Mouse (Mus musculus): Measurements from ENCODE around the gene Tyrp1.

Tyrp1 gene

DNA sequence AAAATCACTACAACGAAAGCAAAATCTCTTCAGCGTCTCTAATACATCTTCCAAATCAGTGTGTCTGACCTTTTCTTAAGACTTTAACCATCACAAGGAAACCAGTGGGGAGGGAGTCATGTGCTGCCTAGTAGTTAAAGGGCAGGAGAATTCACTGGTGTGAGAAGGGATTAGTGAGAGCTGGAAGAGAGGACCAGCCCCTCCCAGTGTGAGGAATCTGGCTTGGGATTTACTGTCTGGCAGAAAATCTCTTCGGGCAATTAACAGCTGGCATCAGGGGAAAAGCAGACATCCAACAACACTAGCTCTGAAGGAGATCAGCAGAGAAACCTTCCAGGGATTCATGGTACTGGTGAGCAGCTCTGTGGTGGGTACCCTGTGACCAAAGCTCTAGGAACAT lies at the start of gene Tyrp1:
Tyrp1 (plus strand) TSS at position 74 of the 400 bp plus-strand sequence.
- DNase-seq (ENCODE audit: low read depth, low spot score) = no peak

DNA sequence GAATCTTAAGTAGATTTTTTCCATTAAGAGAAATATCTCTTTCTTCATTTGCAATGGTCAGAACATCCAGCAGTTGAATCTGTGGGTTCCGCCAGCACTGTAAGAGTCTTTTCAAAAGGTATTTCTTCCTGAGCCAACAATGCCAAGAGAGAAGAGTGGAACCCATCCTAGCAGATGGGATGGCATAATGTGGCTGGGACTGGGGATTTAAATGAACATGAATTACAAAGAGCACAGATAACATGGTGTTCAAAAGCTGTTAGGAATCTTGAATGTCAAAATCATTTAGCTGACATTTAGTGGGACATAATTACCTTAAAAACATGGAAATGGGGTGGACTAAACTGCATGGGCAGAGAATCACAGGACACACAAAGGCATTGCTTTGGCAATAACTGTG lies 45.6 kb upstream of the Tyrp1 start:
- no peak for DNase-seq (ENCODE audit: low read depth, low spot score)

DNA sequence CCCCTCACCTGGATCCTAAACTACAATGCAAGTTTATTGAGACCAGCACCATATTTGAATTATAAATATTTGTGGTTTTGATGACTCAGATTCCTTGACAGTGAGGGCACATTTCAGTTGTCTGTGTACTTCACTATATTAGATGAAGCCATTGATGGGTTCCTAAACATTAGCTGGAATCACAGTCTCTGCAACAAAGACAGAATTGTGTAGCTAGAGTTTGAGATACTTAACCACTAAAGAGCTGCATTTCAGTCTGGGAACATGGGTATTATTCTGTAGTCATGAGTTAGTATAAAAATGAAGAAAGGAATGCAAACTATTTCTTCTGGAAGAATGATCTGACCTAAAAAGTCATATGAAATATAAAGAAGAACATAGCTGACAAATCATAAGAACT lies 14.4 kb upstream of the Tyrp1 start:
- DNase-seq (ENCODE audit: low read depth, low spot score) = no peak

DNA sequence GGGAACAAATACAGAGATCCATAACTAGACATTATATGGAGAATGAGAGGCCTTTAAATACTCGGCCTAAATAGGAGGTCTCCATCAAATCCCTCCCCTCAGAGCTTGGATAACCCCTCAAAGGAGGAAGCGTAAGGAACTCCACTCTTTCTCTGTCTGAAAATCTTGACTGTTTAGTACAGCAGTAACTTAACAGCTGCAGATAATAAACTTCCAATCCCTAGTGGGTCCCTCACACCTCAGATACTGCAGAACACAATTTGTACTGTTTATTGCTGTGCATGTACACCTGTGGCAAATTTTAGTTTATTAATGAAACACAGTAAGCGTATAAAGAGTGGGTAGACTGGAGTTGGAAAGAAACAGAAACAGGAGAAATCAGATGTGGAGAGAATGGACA lies 12.0 kb upstream of the Tyrp1 start:
- no peak for DNase-seq (ENCODE audit: low read depth, low spot score)

DNA sequence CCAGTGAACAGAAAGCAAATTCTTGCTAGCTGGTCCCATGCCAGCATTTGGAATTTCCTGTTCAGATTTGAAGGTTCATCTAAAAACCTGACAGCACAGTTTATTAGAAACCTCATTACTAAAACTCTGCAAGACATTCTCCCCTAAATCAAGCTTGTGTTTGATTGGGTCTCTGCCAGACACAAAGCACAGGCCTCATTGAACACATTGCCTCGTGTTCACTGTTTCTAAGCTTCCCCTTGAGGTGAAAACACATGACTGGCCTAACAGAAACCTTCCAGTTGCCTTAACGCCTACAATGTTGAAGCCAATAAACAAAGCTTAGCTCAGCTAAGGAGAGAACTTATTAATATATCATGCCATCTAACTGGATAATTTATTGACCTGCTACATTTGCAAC lies 5.7 kb upstream of the Tyrp1 start:
- no peak for DNase-seq (ENCODE audit: low read depth, low spot score)

DNA sequence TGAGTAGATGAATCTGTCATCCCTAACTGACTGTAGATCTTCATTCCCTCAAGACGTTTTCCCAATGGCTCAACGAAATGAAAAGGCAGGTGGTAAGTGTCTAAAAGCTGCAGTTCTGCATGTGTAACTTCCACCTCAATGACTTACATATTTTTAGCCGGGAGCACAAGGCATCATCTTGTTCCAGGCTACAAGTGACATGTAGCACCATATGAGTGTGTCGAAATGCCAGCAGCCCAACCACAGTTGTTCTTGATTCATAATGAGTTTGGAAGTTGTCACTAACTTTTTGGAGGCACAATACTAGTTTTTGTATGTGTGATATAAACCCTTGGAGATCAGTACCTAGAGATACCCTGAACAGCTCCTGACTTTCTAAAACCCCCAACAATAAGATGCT lies 5.4 kb downstream of the Tyrp1 start:
- DNase-seq (ENCODE audit: low read depth, low spot score) = no peak

DNA sequence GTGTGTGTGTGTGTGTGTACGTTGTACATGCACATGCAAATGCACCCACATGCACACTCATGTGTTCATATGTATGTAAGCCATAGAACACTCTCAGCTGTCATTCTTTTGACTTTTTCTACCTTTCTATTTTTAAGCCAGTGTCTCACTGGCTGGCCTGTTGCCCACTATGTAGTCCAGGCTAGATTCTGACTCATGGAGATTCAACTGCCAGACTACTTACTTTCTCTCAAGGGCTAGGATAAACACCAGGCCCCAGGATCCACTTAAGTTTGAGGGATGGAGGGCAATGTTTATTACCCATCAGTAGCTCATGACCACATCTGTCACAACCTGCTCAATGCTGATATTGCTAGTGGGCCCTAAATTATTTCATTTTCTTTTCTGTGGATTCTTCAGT lies 8.1 kb downstream of the Tyrp1 start:
- DNase-seq (ENCODE audit: low read depth, low spot score) = no peak

DNA sequence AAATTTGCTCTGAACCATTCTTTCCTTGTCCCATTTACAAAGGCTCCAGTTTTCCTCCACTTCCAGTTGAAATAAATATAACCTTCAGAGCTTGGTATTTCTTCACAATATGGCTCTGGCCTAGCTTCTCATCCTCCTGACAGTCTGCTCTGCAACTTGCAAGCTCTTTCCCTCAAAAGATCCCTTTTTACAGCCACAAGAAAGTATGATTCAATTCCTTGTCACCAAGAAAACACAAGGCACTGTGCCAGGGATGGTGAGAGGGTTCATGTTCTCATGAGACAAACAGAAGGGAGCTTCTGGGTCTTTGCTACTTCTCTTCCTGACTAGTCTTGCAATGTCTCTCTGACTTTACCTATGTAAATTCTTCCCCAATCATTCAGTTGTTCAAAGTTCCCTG lies 9.8 kb downstream of the Tyrp1 start:
- DNase-seq (ENCODE audit: low read depth, low spot score) = no peak

DNA sequence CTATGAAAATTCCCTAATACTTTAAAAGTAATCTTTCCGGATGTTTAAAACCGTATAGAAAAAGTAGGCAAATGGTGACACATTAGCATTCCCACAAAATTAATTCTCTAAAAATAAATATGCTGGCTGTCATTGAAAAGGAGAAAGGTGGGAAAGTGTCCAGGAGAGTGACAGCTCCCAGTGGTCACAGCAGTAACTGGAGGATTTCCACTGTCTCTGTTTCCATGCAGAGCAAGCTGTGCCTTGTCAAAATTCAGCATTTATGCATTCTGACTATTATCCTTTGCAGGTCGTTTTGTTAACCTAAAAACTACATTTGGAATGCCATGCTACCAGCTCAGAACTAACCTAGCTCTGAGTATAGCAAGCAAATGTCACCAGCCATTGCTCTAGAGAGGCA lies 12.1 kb downstream of the Tyrp1 start:
- DNase-seq (ENCODE audit: low read depth, low spot score) = no peak

DNA sequence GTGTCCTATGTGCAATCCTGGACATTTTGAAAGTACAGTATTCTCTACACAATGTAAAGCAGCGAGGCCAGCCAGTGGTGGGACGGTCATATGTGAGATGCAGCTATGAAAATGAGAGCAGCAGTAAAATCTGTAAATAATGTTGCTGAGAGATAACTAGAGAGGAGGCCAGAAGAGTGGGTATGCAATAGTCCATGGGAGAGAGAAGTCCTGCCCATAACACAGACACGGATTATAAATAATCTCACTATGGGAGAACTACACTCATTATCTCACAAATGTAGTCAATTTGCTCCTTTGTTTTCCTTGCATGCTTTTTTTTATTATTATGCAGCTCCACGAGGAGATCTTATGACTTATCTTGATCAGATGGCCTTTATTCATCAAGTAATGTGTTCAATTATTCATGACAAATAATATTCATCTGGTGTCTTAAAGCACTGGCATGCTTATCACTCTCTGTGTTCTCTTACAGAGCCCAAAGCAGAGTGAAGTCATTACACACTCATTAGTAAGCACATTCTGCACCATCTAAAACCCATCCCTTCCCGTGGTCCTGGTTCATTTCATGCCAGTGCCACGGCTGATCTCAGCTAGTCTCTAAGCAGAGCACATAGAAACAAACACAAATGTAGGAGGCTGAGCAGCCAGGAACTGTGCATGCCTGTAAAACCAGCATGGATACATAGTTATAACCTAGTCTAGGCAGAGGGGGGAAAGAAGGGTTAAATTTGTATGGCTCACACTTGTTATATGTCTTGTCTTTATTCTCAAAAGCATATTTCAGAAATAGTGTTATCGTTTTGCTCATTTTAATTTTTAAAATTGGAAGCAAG lies 18.9 kb downstream of the Tyrp1 start:
- no peak for DNase-seq (ENCODE audit: low read depth, low spot score)

DNA sequence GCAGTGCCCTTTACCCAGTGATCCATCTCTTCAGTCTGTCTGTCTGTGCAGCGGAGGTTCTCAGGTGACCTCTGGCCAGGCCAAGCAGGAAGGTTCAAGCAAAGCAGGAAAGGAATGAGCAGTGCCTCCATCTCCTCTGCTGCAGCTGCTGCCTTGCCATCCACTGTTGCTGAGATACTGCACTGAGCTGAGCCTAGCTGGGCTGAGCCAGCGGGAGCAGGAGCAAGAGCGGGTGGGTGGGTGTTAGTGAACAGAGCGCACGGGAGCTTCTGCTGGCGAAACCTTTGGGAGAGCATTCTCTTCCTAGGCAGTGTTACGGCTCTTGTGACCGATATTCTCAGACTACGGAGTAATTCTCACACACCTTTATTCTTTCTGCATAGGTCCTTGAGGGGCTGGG lies 21.6 kb downstream of the Tyrp1 start:
- no peak for DNase-seq (ENCODE audit: low read depth, low spot score)

DNA sequence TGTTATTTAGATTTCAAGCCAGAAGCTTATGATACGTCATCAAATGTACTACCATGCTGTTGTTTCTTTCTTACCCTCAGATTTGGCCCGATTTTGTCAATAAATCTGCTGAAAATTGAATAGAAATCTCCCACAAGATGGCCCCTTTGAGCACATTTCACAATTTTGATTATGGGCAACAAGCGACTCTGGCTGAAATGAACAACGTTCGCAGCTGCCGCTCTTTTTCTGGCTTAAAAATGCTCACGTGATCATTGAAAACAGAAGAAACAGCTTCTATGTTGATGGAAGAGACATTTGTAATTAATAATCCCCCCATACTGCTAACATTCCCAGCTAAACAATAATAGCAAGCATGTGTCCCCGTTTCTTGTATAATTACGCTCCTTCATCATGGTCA lies 29.0 kb downstream of the Tyrp1 start:
- DNase-seq (ENCODE audit: low read depth, low spot score) = no peak

DNA sequence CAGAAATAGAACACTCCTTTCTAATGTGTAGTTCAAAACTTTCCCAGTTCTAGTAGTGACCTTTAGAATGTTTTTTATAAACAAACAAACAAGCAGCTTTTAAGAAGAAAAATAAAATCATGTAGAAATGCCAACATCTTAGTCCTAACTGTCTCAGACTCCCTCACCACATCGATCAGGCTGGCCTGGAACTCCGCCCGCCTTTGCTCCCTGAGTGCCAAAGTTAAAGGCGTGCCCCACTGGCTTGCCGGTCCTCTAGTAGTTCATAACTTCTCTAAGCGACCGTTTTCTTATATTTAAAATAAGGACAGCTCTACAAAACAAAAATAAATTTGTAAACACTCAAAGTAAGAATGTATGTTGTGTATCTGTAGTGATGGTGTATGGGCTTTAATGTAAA lies 30.0 kb downstream of the Tyrp1 start:
- DNase-seq (ENCODE audit: low read depth, low spot score) = no peak

DNA sequence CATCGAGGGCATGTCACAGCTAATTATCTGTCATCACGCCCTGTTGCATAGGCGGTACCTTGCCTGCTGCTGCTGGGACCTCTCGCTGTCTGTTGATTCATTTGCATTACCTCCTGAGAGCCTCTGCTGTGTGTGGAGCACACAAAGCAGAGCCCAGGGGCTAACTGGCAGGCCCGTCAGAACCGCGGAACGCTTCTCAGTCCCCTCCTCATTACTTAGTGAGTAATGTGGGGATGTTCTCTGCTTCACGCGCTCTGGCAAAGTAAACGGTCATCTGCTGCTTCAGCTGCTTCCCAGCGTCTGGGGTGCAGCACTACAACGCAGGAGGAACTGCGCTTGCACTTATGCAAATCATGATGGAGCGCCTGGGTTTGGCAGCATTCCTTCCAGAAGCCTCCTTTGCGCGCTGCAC lies 30.6 kb downstream of the Tyrp1 start:
- DNase-seq (ENCODE audit: low read depth, low spot score) = peak; percentile 59

DNA sequence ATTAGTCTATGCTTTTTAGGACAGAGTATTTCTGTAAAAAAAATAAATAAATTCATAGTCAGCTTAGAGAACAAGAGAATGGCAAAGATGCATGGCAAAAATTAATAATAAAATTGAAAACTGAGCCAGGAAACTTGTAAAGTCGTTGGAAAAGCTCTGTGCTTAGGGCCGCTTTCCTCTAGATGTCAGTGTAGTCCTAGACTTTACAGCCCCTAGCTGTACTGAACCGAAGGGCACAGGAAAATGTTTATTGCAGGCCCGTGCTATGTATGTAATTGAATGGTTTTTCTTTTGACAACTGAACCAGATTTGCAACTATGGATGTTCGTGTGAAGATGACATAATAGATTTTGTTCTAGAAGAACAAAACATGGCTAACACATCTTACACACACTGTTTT lies 32.1 kb downstream of the Tyrp1 start:
- peak; percentile 27 for DNase-seq (ENCODE audit: low read depth, low spot score)

DNA sequence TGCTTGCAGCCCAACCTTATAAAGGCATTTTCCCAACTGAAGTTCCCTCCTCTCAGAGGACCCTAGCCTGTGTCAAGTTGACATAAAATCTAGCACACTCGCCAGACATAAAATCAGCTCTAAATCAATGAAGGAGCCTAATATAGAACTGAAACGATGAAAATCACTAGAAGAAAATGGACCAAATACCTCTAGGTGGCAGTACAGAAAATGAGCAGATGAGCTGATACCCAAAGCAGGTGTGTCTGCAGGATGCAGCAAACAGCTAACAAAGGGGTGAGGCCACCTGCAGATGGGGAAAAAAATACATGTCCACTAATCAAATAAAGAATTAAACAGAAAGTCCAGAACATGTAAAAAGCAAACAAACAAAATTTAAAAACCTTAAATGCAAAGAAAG lies 35.7 kb downstream of the Tyrp1 start:
- no peak for DNase-seq (ENCODE audit: low read depth, low spot score)

DNA sequence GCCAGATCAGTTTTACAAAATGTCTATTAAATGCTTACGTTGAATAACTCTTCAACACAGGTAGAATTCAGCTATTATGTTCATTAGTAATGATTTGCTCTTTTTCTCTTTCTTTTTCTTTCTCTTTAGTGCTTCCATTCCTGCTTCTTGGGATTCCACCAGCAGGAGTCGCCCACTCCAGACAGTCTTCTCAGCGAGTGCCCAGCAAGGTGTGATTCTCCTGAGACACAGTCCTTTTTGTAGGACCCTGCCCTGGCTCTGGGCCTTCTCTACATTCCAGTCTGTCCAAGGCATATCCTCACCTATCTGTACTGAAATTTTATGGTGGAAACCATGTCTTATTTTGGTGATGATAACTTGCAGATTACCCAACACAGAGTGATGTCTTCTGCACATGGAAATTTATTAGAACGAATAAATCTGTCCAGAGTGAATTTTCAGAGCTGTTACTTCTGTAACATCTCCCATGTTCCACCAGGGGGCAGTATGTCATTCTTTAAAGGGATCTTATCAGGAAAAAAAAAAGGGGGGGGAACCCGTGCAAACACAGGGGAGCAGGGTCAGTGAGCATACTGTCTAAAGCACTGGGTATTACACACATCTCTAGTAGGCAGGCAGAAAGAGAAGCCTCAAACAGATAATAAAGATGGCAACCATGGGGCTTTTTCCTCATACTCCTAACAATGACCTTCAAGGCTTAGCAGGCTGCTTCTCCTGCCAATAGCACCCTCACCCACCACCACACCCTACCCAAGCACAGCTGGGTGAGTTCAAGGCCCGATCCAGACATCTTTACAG lies 39.1 kb downstream of the Tyrp1 start:
- DNase-seq (ENCODE audit: low read depth, low spot score) = peak; percentile 61

DNA sequence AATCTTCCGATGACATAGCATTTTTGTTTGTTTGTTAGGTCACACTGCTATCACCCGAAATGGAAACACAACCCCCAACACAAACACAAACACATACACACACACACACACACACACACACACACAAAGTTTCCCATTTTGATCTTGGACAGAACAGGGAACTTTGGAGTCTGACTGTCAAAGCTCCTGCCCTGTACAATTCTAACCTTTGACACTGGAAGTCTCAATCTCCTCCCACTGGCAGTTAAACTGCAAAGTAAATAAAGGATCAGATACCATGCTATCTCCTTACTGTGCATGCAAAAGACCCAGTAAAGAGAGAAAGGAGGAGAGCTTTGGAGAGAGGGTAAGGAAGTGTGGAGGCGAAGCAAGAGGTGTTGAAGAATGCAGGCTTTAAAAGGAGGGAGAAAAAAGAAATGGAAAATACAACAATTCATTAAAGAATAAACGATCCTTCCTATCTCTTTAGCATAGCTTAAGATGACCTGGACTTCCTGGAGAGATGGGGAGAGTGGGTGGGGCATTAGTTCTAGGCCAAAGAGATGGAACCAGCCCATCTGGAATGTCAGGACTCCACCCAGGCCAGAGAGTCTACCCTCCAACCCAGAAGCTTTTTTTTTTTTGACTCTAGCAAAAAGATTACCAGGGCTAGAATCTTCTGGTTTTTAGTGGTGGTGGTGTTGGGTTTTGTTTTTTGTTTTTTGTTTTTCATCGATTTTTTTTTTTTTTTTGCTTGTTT lies 40.4 kb downstream of the Tyrp1 start:
- peak; percentile 19 for DNase-seq (ENCODE audit: low read depth, low spot score)

DNA sequence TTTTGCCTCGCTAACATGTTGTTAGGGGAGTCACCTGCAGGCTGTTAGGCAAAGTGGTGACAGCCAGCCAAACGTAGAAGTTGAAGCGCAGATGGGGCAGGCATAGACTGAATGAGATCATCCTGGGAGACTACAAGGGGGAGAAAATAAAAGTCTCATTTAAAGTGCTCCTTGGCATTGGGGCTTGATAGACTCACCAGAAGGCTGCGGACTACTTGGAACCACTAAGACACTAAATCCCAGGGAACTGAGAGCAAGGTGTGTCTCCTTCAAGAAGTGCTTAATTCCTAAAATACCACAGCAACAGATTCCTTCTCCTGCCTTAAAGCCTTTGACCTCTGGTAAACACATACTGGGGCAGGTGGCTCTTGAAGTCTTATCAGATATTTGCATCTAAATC lies 41.1 kb downstream of the Tyrp1 start:
- no peak for DNase-seq (ENCODE audit: low read depth, low spot score)

DNA sequence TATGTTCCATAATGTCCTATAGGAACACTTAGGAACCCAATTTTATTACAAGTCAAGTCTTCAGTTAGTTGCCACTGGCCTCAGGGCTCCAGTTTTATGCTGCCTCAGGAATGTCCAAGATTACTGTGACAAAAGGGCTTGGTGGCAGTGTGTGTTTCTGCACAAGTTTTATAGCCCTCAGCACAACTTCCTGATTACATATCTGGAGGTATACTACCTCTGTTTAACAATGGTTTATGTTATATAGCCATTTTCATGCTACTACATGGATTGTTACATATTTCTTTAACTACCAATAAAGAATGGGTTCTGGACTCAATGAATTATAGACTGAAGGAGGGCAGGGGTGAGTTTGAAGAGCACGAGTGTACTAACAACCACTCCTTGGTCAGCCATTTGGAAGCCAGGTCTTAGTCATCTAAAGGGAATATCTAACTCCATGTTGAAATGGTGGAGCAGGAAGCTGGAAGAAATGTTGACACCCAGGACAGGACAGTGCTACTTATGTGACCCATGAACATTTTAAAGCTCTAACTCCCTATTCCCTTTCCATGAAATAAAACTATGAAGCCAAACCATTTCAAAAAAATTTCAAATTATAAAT lies 48.2 kb downstream of the Tyrp1 start:
- no peak for DNase-seq (ENCODE audit: low read depth, low spot score)

DNA sequence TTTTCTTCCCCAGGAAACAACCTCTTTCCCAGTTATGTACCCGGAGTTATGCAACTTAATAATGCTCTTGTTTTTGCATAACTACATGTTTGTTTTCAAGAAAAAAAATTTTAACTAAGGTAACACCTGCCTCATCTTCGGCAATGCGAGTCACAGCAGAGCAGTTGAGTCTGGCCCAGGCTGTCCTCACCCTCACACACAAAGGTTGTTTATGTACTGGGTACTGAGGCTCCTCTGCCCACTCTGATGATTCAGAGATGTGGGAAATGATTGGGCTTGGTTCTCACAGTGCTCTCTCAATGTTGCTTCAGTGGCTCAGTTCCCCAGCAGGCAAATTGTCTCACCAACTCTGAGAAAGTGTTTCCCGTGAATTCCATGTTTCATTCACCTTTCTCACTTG lies 52.7 kb downstream of the Tyrp1 start:
- DNase-seq (ENCODE audit: low read depth, low spot score) = no peak

DNA sequence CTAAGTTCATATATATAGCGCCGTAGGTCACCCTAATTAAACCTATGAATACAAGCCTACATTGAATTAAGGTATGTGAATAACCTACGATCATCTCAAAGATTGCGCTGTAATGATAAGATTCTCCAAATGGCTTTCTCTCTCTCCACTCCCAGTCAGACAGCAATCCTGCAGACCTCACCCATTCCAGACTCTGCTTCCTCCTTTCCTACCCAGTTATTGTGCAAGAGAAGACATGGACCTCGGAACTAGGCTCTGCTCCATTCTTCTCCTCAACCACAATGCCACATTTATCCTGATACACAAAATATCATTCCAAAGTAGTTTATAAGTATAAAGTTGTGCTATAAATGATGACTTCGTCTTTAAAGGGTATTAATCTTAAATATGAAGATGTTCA lies 57.1 kb downstream of the Tyrp1 start:
- DNase-seq (ENCODE audit: low read depth, low spot score) = no peak

Measured in mesoderm, embryonic 11.5 days (tissue).